Mouse (Mus musculus): Measurements from ENCODE around the gene Crabp1. TPM values are rescaled to one million over a fixed set of nuclear protein-coding genes. Genes with fewer than 3 reads are reported as not detected.

The Crabp1 gene
- polyA plus RNA-seq (2012; rRNA removed) = 2.8 and 5.4 TPM in 2 replicates

DNA sequence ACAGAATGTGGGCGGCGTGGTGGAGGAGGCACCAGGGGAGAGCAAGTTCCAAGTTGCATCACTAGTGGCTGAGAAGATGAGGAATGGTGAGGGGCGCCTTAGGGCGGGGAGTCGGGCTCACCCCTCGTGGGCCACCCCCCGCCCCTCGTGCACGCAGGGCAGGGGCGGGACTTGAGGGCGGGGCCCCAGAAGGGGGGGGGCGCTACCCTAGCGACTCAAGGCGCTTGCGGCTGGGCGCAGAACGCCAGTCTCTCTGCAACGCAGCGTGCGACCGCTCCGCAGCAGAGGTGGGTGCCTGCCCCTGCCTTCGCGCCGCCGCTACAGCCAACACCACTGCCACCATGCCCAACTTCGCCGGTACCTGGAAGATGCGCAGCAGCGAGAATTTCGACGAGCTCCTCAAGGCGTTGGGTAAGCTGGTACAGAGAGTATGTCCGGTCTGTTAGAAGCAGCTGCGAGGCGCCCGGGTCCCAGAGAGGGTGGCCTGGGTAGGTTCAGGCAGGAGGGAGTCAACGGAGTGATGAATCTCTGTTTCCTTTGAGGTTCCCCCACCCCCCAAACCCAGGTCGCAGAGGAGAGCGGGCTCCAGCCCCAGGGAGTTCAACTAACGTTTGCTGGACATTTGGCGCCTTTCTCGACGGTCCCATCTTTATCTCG lies at the start of gene Crabp1:
TSS of gene Crabp1 (plus strand) at position 188 of the 657 bp plus-strand sequence.
- H3K27me3 ChIP-seq (ENCODE audit: control insufficient read depth, insufficient read depth, low read length) = peaks cover 7% of the 10 kb centered on the region; the same call in 1 of the 2 replicates
- H3K27ac ChIP-seq (ENCODE audit: control insufficient read depth, insufficient read depth, low read length) = no peak within 1 kb of the TSS
- H3K4me3 ChIP-seq (ENCODE audit: control insufficient read depth, insufficient read depth, low read length) = no peak within 1 kb of the TSS
- no peaks in the 10 kb centered on the region for H3K4me1 ChIP-seq (replicated peaks; ENCODE audit: control insufficient read depth, insufficient read depth, low read length)
- 4% methylated on average over 45 of the region's 45 CpGs for WGBS
- H3K36me3 ChIP-seq (ENCODE audit: control insufficient read depth, insufficient read depth, low read length) = no peaks in the 10 kb centered on the region
- DNase-seq = no peak
- TF ChIP-seq CTCF (IDR thresholded peaks at IDR 0.05; ENCODE audit: borderline replicate concordance, control insufficient read depth, extremely low read depth, insufficient read depth, low read length, poor library complexity) (no peak), POLR2A (IDR thresholded peaks at IDR 0.05; ENCODE audit: control insufficient read depth, extremely low read depth, insufficient read depth, low read length, poor library complexity) (no peak)

GRCm38 (mm10) chr9:54715776-54716175 lies 48.8 kb upstream of the Crabp1 start:
- no peak for DNase-seq
- WGBS = 98% methylated on average over 3 of the region's 3 CpGs

GRCm38 (mm10) chr9:54717527-54717926 lies 47.0 kb upstream of the Crabp1 start:
- TF ChIP-seq POLR2A (IDR thresholded peaks at IDR 0.05; ENCODE audit: control insufficient read depth, extremely low read depth, insufficient read depth, low read length, poor library complexity) (no peak), CTCF (IDR thresholded peaks at IDR 0.05; ENCODE audit: borderline replicate concordance, control insufficient read depth, extremely low read depth, insufficient read depth, low read length, poor library complexity) (no peak)
- no peak overlapping the region for H3K4me3 ChIP-seq (ENCODE audit: control insufficient read depth, insufficient read depth, low read length)
- no peaks in the 10 kb centered on the region for H3K27me3 ChIP-seq (ENCODE audit: control insufficient read depth, insufficient read depth, low read length)
- DNase-seq = no peak
- 95% methylated on average over 3 of the region's 3 CpGs for WGBS
- no peaks in the 10 kb centered on the region for H3K4me1 ChIP-seq (replicated peaks; ENCODE audit: control insufficient read depth, insufficient read depth, low read length)
- no peak overlapping the region for H3K27ac ChIP-seq (ENCODE audit: control insufficient read depth, insufficient read depth, low read length)
- peaks cover 66% of the 10 kb centered on the region for H3K36me3 ChIP-seq (ENCODE audit: control insufficient read depth, insufficient read depth, low read length)

More at GRCm38 (mm10) chr9:54715776-54716175, 48.8 kb upstream of the Crabp1 start:
- H3K4me1 ChIP-seq (replicated peaks; ENCODE audit: control insufficient read depth, insufficient read depth, low read length) = no peaks in the 10 kb centered on the region
- no peak for TF ChIP-seq POLR2A (IDR thresholded peaks at IDR 0.05; ENCODE audit: control insufficient read depth, extremely low read depth, insufficient read depth, low read length, poor library complexity)
- no peak for TF ChIP-seq CTCF (IDR thresholded peaks at IDR 0.05; ENCODE audit: borderline replicate concordance, control insufficient read depth, extremely low read depth, insufficient read depth, low read length, poor library complexity)
- H3K4me3 ChIP-seq (ENCODE audit: control insufficient read depth, insufficient read depth, low read length) = no peak overlapping the region
- H3K27ac ChIP-seq (ENCODE audit: control insufficient read depth, insufficient read depth, low read length) = no peak overlapping the region
- peaks cover 54% of the 10 kb centered on the region for H3K36me3 ChIP-seq (ENCODE audit: control insufficient read depth, insufficient read depth, low read length)
- H3K27me3 ChIP-seq (ENCODE audit: control insufficient read depth, insufficient read depth, low read length) = no peaks in the 10 kb centered on the region

DNA sequence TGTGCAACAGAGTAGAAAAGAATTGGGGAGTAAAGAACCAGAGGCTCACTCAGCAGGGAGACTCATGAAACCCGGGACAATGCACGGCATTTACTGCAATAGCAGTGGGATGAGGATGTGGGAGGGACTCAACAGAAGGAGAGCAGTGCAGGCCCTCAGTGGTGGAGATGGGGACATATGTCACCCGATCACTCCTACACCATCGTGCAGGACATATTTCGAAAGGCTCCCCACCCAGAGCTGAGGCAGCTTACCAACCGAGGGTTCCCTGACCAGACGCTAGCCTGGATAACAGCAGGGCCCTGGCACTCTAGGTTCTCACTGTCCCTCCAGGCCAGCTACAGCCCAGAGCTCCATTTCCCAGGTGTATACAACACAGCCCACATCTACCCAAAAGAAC lies 42.4 kb upstream of the Crabp1 start:
- peaks cover 71% of the 10 kb centered on the region for H3K36me3 ChIP-seq (ENCODE audit: control insufficient read depth, insufficient read depth, low read length)
- H3K4me1 ChIP-seq (replicated peaks; ENCODE audit: control insufficient read depth, insufficient read depth, low read length) = no peaks in the 10 kb centered on the region
- H3K27me3 ChIP-seq (ENCODE audit: control insufficient read depth, insufficient read depth, low read length) = no peaks in the 10 kb centered on the region
- DNase-seq = no peak
- H3K27ac ChIP-seq (ENCODE audit: control insufficient read depth, insufficient read depth, low read length) = no peak overlapping the region
- no peak overlapping the region for H3K4me3 ChIP-seq (ENCODE audit: control insufficient read depth, insufficient read depth, low read length)
- TF ChIP-seq CTCF (IDR thresholded peaks at IDR 0.05; ENCODE audit: borderline replicate concordance, control insufficient read depth, extremely low read depth, insufficient read depth, low read length, poor library complexity) (no peak), POLR2A (IDR thresholded peaks at IDR 0.05; ENCODE audit: control insufficient read depth, extremely low read depth, insufficient read depth, low read length, poor library complexity) (no peak)
- WGBS = 96% methylated on average over 7 of the region's 7 CpGs

DNA sequence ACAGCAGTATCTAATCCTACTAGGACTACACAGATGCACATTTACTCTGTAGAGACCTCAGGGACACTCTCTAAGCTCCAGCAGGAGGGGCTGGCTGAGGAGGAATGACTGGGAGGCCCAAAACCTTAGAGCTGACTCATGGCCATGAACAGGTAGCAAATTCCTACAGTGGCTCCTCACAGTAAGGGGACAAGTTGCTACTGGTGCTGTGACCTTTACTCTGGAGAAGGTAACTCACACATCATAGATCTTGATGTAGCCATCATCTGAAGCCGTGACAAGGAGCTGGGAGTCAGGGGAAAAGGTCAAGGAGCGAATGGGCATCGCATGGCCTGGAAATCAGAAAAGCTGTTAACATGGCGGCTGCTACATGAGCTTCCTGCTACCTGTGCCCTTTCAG lies 42.0 kb upstream of the Crabp1 start:
- Histone ChIP-seq H3K4me3 (ENCODE audit: control insufficient read depth, insufficient read depth, low read length) (no peak overlapping the region), H3K27ac (ENCODE audit: control insufficient read depth, insufficient read depth, low read length) (no peak overlapping the region), H3K4me1 (replicated peaks; ENCODE audit: control insufficient read depth, insufficient read depth, low read length) (no peaks in the 10 kb centered on the region), H3K27me3 (ENCODE audit: control insufficient read depth, insufficient read depth, low read length) (no peaks in the 10 kb centered on the region), H3K36me3 (ENCODE audit: control insufficient read depth, insufficient read depth, low read length) (peaks cover 72% of the 10 kb centered on the region)
- no peak for DNase-seq
- WGBS = over 99% methylated on average over 4 of the region's 4 CpGs
- no peak for TF ChIP-seq POLR2A (IDR thresholded peaks at IDR 0.05; ENCODE audit: control insufficient read depth, extremely low read depth, insufficient read depth, low read length, poor library complexity)
- no peak for TF ChIP-seq CTCF (IDR thresholded peaks at IDR 0.05; ENCODE audit: borderline replicate concordance, control insufficient read depth, extremely low read depth, insufficient read depth, low read length, poor library complexity)

GRCm38 (mm10) chr9:54726315-54726714 lies 38.2 kb upstream of the Crabp1 start:
- H3K4me3 ChIP-seq (ENCODE audit: control insufficient read depth, insufficient read depth, low read length) = no peak overlapping the region
- H3K4me1 ChIP-seq (replicated peaks; ENCODE audit: control insufficient read depth, insufficient read depth, low read length) = no peaks in the 10 kb centered on the region
- TF ChIP-seq CTCF (IDR thresholded peaks at IDR 0.05; ENCODE audit: borderline replicate concordance, control insufficient read depth, extremely low read depth, insufficient read depth, low read length, poor library complexity) (no peak), POLR2A (IDR thresholded peaks at IDR 0.05; ENCODE audit: control insufficient read depth, extremely low read depth, insufficient read depth, low read length, poor library complexity) (no peak)
- H3K27me3 ChIP-seq (ENCODE audit: control insufficient read depth, insufficient read depth, low read length) = no peaks in the 10 kb centered on the region
- WGBS = 96% methylated on average over 5 of the region's 5 CpGs
- peaks cover 53% of the 10 kb centered on the region for H3K36me3 ChIP-seq (ENCODE audit: control insufficient read depth, insufficient read depth, low read length)
- DNase-seq = no peak
- no peak overlapping the region for H3K27ac ChIP-seq (ENCODE audit: control insufficient read depth, insufficient read depth, low read length)
